Mouse (Mus musculus) CH12.LX (cell line): ENCODE results near the gene Plekhg3.

Source experiments
- CTCF ChIP-seq, 2 experiments: IDR thresholded peaks in 1 of 2; conservative IDR thresholded peaks in 1 of 2; 2 replicates each; pipeline ENCODE4 v1.5.1; 2011 to 2012; ENCODE audit warnings: low read depth in 2 of 2, low read length in 2 of 2, improper control_type of control experiment in 1 of 2, inconsistent platforms in 1 of 2, mild to moderate bottlenecking in 1 of 2, moderate library complexity in 1 of 2
- POLR2A ChIP-seq: IDR thresholded peaks from 2 replicates; pipeline ENCODE4 v1.6.1; 2011; ENCODE audit warnings: low read depth, mild to moderate bottlenecking, improper control_type of control experiment, low read length
- ZNF384 ChIP-seq: IDR thresholded peaks from 2 replicates; pipeline ENCODE4 v1.6.1; 2012; ENCODE audit warnings: low read depth, low read length, improper control_type of control experiment, inconsistent platforms

DNA sequence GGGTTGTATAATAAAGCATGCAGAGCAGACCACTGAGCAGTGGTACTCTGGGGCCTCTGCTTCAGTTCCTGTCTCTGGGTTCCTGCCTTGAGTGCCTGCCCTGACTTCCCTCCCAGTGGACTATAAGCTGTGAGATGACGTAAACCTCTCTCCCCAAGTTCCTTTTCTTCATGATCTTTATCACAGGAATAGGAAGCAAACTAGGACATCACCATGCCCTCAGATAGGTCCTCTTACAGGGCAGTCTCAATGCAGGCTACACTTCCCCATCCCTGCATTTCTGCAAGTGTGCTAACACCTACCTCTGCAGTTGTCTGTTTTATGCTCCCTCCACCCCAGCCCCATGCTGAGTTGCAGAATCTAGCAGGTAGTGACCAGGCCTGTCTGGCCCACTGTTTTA lies 39.9 kb upstream of the Plekhg3 start:
- TF ChIP-seq CTCF (conservative IDR thresholded peaks at IDR 0.05 in 1 of 2, IDR thresholded peaks at IDR 0.05 in 1 of 2; ENCODE audit: low read depth in 2 of 2, low read length in 2 of 2) (no peak), ZNF384 (no peak), POLR2A (no peak)
